Mouse (Mus musculus) intestine, postnatal 0 days (tissue): ENCODE measurements at regions not wholly inside any gene's neighbourhood (a gene's known extent, or its start where the extent isn't known, plus 50 kb on each side); places are given as distances from the start of the nearest gene placed in this dataset.

ENCODE experiments used
- ATAC-seq: fragments of 200-750 bp; cut with Nextera tagmentation; 2 replicates; pipeline ENCODE4 v1.8.0; 2017; ENCODE audit warnings: mild to moderate bottlenecking, moderate TSS enrichment, moderate library complexity
- H3K27ac ChIP-seq: fragments of 300-500 bp; sonication (generic); 2 replicates; pipeline ENCODE4 v1.5.1; 2014; ENCODE audit warnings: mild to moderate bottlenecking, low read depth, low read length, moderate library complexity
- H3K27me3 ChIP-seq: fragments of 300-500 bp; sonication (generic); replicated peaks from 2 replicates; pipeline ENCODE4 v1.6.1; 2014; ENCODE audit warnings: low read length, mixed read lengths; ENCODE audit not compliant: control insufficient read depth, insufficient read depth
- H3K36me3 ChIP-seq: fragments of 300-500 bp; sonication (generic); 2 replicates; pipeline ENCODE4 v1.6.1; 2014; ENCODE audit warnings: mild to moderate bottlenecking, moderate library complexity; ENCODE audit not compliant: control insufficient read depth, insufficient read depth
- H3K4me1 ChIP-seq: fragments of 300-500 bp; sonication (generic); replicated peaks from 2 replicates; pipeline ENCODE4 v1.6.1; 2014; ENCODE audit warnings: antibody characterized with exemption, low read length, mixed read lengths; ENCODE audit not compliant: control insufficient read depth, insufficient read depth
- H3K4me2 ChIP-seq: fragments of 300-500 bp; sonication (generic); replicated peaks from 2 replicates; pipeline ENCODE4 v1.6.1; 2014; ENCODE audit warnings: low read depth, mild to moderate bottlenecking, moderate library complexity
- H3K4me3 ChIP-seq: fragments of 300-500 bp; sonication (generic); 2 replicates; pipeline ENCODE4 v1.5.1; 2014; ENCODE audit warnings: low read depth, low read length
- H3K9ac ChIP-seq: fragments of 300-500 bp; sonication (generic); 2 replicates; pipeline ENCODE4 v1.6.1; 2014; ENCODE audit warnings: mild to moderate bottlenecking, low read depth, low read length
- H3K9me3 ChIP-seq: fragments of 300-500 bp; sonication (generic); 2 replicates; pipeline ENCODE4 v1.6.1; 2016; ENCODE audit warnings: mixed run types; ENCODE audit not compliant: control insufficient read depth
- CTCF ChIP-seq: sonication (generic); IDR thresholded peaks from 2 replicates; pipeline ENCODE4 v1.5.1; 2016; ENCODE audit warnings: low read depth, mild to moderate bottlenecking, control low read depth, antibody characterized with exemption, moderate library complexity
- WGBS: fragments of 180-500 bp; shearing (Covaris S2); extraction: QIAGEN DNeasy Blood & Tissue Kit; methylation state at CpG from one replicate; pipeline ENCODE4 v1.1.7; 2014; 5-methylcytosine and 5-hydroxymethylcytosine counted together

GRCm38 (mm10) chr9:115720841-115721240 is 188.4 kb upstream of the Gadl1 start:
- no peak for TF ChIP-seq CTCF

GRCm38 (mm10) chr9:115724063-115724462 is 185.2 kb upstream of the Gadl1 start:
- Histone ChIP-seq H3K9me3 (0 out of 2 replicates have a peak, but pooled peaks cover 2% of the 10 kb centered on the region), H3K9ac (no peak overlapping the region), H3K4me2 (no peak overlapping the region), H3K4me1 (no peaks in the 10 kb centered on the region), H3K36me3 (no peaks in the 10 kb centered on the region), H3K4me3 (no peak overlapping the region), H3K27ac (no peak overlapping the region), H3K27me3 (no peaks in the 10 kb centered on the region)
- no peak for TF ChIP-seq CTCF
- ATAC-seq: no peak
- WGBS: 55% methylated on average over 2 of the region's 2 CpGs

More at GRCm38 (mm10) chr9:115720841-115721240, 188.4 kb upstream of the Gadl1 start:
- Histone ChIP-seq H3K27ac (no peak overlapping the region), H3K4me3 (no peak overlapping the region), H3K9ac (no peak overlapping the region), H3K36me3 (no peaks in the 10 kb centered on the region), H3K9me3 (0 out of 2 replicates have a peak, but pooled peaks cover 2% of the 10 kb centered on the region), H3K27me3 (no peaks in the 10 kb centered on the region), H3K4me1 (no peaks in the 10 kb centered on the region), H3K4me2 (no peak overlapping the region)
- no peak for ATAC-seq
- WGBS: 97% methylated on average over 2 of the region's 2 CpGs

GRCm38 (mm10) chr9:115727361-115727760 is 181.9 kb upstream of the Gadl1 start:
- Histone ChIP-seq H3K27me3 (no peaks in the 10 kb centered on the region), H3K4me3 (no peak overlapping the region)
- no peak for TF ChIP-seq CTCF

GRCm38 (mm10) chr9:115731557-115731956 is 177.7 kb upstream of the Gadl1 start:
- Histone ChIP-seq H3K27me3 (no peaks in the 10 kb centered on the region), H3K4me2 (no peak overlapping the region), H3K36me3 (no peaks in the 10 kb centered on the region), H3K9me3 (no peaks in the 10 kb centered on the region), H3K9ac (no peak overlapping the region), H3K4me3 (no peak overlapping the region), H3K4me1 (no peaks in the 10 kb centered on the region), H3K27ac (no peak overlapping the region)
- WGBS: 53% methylated on average over 6 of the region's 6 CpGs
- no peak for ATAC-seq
- TF ChIP-seq CTCF: no peak; the same call in 1 of the 2 replicates

More at GRCm38 (mm10) chr9:115727361-115727760, 181.9 kb upstream of the Gadl1 start:
- no peak overlapping the region for H3K9ac ChIP-seq
- no peaks in the 10 kb centered on the region for H3K4me1 ChIP-seq
- no peak overlapping the region for H3K27ac ChIP-seq
- 65% methylated on average over 5 of the region's 5 CpGs for WGBS
- no peaks in the 10 kb centered on the region for H3K36me3 ChIP-seq
- ATAC-seq: no peak
- no peaks in the 10 kb centered on the region for H3K9me3 ChIP-seq
- H3K4me2 ChIP-seq: no peak overlapping the region

GRCm38 (mm10) chr9:115733104-115733503 is 176.2 kb upstream of the Gadl1 start:
- Histone ChIP-seq H3K9me3 (no peaks in the 10 kb centered on the region), H3K27ac (no peak overlapping the region)
- TF ChIP-seq CTCF: no peak

GRCm38 (mm10) chr9:115739984-115740383 is 169.3 kb upstream of the Gadl1 start:
- no peaks in the 10 kb centered on the region for H3K4me1 ChIP-seq
- 79% methylated on average over 5 of the region's 5 CpGs for WGBS
- no peak overlapping the region for H3K9ac ChIP-seq
- no peaks in the 10 kb centered on the region for H3K9me3 ChIP-seq
- H3K27ac ChIP-seq: no peak overlapping the region
- no peak for ATAC-seq
- no peak for TF ChIP-seq CTCF
- no peaks in the 10 kb centered on the region for H3K36me3 ChIP-seq
- no peak overlapping the region for H3K4me3 ChIP-seq
- no peaks in the 10 kb centered on the region for H3K27me3 ChIP-seq
- H3K4me2 ChIP-seq: no peak overlapping the region

More at GRCm38 (mm10) chr9:115733104-115733503, 176.2 kb upstream of the Gadl1 start:
- no peaks in the 10 kb centered on the region for H3K36me3 ChIP-seq
- H3K4me3 ChIP-seq: no peak overlapping the region
- no peak overlapping the region for H3K9ac ChIP-seq
- H3K4me2 ChIP-seq: no peak overlapping the region
- no peaks in the 10 kb centered on the region for H3K27me3 ChIP-seq
- ATAC-seq: no peak
- 82% methylated on average over 4 of the region's 4 CpGs for WGBS
- H3K4me1 ChIP-seq: no peaks in the 10 kb centered on the region

GRCm38 (mm10) chr9:115746436-115746835 is 162.8 kb upstream of the Gadl1 start:
- Histone ChIP-seq H3K4me3 (no peak overlapping the region), H3K36me3 (no peaks in the 10 kb centered on the region), H3K4me1 (no peaks in the 10 kb centered on the region), H3K27me3 (no peaks in the 10 kb centered on the region), H3K27ac (no peak overlapping the region), H3K9ac (no peak overlapping the region), H3K9me3 (no peaks in the 10 kb centered on the region), H3K4me2 (no peak overlapping the region)
- ATAC-seq: no peak
- no peak for TF ChIP-seq CTCF
- 76% methylated on average over 9 of the region's 9 CpGs for WGBS
